Mouse (Mus musculus) neural tube, embryonic 11.5 days (tissue): Measurements from ENCODE around the gene Vwa8. TPM values are rescaled to one million over a fixed set of nuclear protein-coding genes. Genes with fewer than 3 reads are reported as not detected.

ENCODE experiments used
- ATAC-seq: fragments of 200-750 bp; cut with Nextera tagmentation; 2 replicates; pipeline ENCODE4 v1.8.0; 2017; ENCODE audit warnings: moderate number of reproducible peaks, mild to moderate bottlenecking, moderate TSS enrichment, moderate library complexity; ENCODE audit not compliant: insufficient read depth, low FRiP score, low TSS enrichment
- DNase-seq: peaks from one replicate; pipeline ENCODE4 v3.0.0-alpha.2; 2015; ENCODE audit warnings: low spot score
- H3K27ac ChIP-seq: fragments of 300-500 bp; sonication (generic); 2 replicates; pipeline ENCODE4 v1.5.1; 2014; ENCODE audit warnings: low read depth, mild to moderate bottlenecking, low read length
- H3K27me3 ChIP-seq: fragments of 300-500 bp; sonication (generic); 2 replicates; pipeline ENCODE4 v1.6.1; 2014; ENCODE audit warnings: mild to moderate bottlenecking, low read length, mixed read lengths; ENCODE audit not compliant: control insufficient read depth, insufficient read depth
- H3K36me3 ChIP-seq: fragments of 300-500 bp; sonication (generic); 2 replicates; pipeline ENCODE4 v1.6.1; 2014; ENCODE audit warnings: mild to moderate bottlenecking, low read length, moderate library complexity, mixed read lengths; ENCODE audit not compliant: control insufficient read depth, insufficient read depth
- H3K4me1 ChIP-seq: fragments of 300-500 bp; sonication (generic); 2 replicates; pipeline ENCODE4 v1.6.1; 2014; ENCODE audit warnings: low read length, mixed read lengths; ENCODE audit not compliant: control insufficient read depth, insufficient read depth
- H3K4me2 ChIP-seq: fragments of 300-500 bp; sonication (generic); 2 replicates; pipeline ENCODE4 v1.6.1; 2014; ENCODE audit warnings: low read depth, mild to moderate bottlenecking, moderate library complexity
- H3K4me3 ChIP-seq: fragments of 300-500 bp; sonication (generic); 2 replicates; pipeline ENCODE4 v1.5.1; 2014; ENCODE audit warnings: low read depth, low read length
- H3K9ac ChIP-seq: fragments of 300-500 bp; sonication (generic); 2 replicates; pipeline ENCODE4 v1.6.1; 2014; ENCODE audit warnings: mild to moderate bottlenecking, low read length
- H3K9me3 ChIP-seq: fragments of 300-500 bp; sonication (generic); 2 replicates; pipeline ENCODE4 v1.6.1; 2016; ENCODE audit warnings: low read length; ENCODE audit not compliant: control insufficient read depth
- WGBS: fragments of 180-500 bp; shearing (Covaris S2); extraction: QIAGEN DNeasy Blood & Tissue Kit; methylation state at CpG from one replicate; pipeline ENCODE4 v1.1.7; 2014; 5-methylcytosine and 5-hydroxymethylcytosine counted together
- polyA plus RNA-seq: library from polyadenylated mRNA; unstranded; fragments of >200 nt; fragmentation: Nextera tagmentation; extraction: Ambion mirVana; gene quantifications from 2 replicates; pipeline ENCODE4 v1.2.1, GENCODE M21; 2014

The Vwa8 gene
- polyA plus RNA-seq, 1 experiment from 2014 or later = 10.8 TPM

DNA sequence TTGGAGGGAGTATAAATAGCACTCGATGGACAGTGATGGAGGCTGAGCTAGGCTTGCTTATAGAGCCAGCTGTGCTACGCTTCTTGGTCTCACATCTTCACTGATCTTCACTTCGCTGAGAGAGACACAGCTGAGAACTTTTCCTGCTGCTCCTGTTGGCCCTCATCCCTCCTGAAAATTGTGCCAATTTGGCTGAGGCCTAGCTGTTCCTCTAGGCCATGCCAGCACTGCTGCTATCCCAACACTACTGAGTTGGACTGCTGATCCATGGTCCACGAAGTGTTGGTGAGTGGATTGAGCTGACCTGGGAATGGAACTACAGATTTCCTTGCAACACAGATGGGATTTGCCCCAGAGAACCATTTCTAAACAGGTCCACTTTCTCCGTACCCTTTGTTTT is 47.4 kb downstream of the Vwa8 start:
- Histone ChIP-seq H3K4me3 (no peak overlapping the region), H3K4me1 (no peaks in the 10 kb centered on the region), H3K4me2 (no peak overlapping the region), H3K9me3 (no peaks in the 10 kb centered on the region), H3K27ac (no peak overlapping the region), H3K27me3 (no peaks in the 10 kb centered on the region), H3K9ac (no peak overlapping the region), H3K36me3 (no peaks in the 10 kb centered on the region)
- no peak for ATAC-seq
- no peak for DNase-seq
- WGBS = 91% methylated on average over 5 of the region's 5 CpGs

GRCm38 (mm10) chr14:78900770-78901169 is 51.9 kb downstream of the Vwa8 start:
- no peak for DNase-seq
- Histone ChIP-seq H3K4me3 (no peak overlapping the region), H3K4me2 (no peak overlapping the region), H3K27ac (no peak overlapping the region), H3K9me3 (no peaks in the 10 kb centered on the region), H3K9ac (no peak overlapping the region), H3K27me3 (no peaks in the 10 kb centered on the region), H3K4me1 (no peaks in the 10 kb centered on the region), H3K36me3 (no peaks in the 10 kb centered on the region)
- ATAC-seq = no peak
- 57% methylated on average over 2 of the region's 2 CpGs for WGBS

GRCm38 (mm10) chr14:78908205-78908863 is 59.5 kb downstream of the Vwa8 start:
- no peak overlapping the region for H3K4me2 ChIP-seq
- ATAC-seq = no peak
- H3K9ac ChIP-seq = no peak overlapping the region
- WGBS = 95% methylated on average over 10 of the region's 10 CpGs
- no peaks in the 10 kb centered on the region for H3K9me3 ChIP-seq
- H3K27ac ChIP-seq = no peak overlapping the region
- H3K4me1 ChIP-seq = no peaks in the 10 kb centered on the region
- H3K4me3 ChIP-seq = no peak overlapping the region
- H3K36me3 ChIP-seq = no peaks in the 10 kb centered on the region
- DNase-seq = no peak
- no peaks in the 10 kb centered on the region for H3K27me3 ChIP-seq

GRCm38 (mm10) chr14:78912076-78912475 is 63.2 kb downstream of the Vwa8 start:
- Histone ChIP-seq H3K4me3 (no peak overlapping the region), H3K27ac (no peak overlapping the region), H3K9ac (no peak overlapping the region), H3K27me3 (no peaks in the 10 kb centered on the region), H3K4me2 (no peak overlapping the region), H3K4me1 (no peaks in the 10 kb centered on the region), H3K9me3 (no peaks in the 10 kb centered on the region), H3K36me3 (no peaks in the 10 kb centered on the region)
- 88% methylated on average over 10 of the region's 10 CpGs for WGBS
- ATAC-seq = no peak
- no peak for DNase-seq

DNA sequence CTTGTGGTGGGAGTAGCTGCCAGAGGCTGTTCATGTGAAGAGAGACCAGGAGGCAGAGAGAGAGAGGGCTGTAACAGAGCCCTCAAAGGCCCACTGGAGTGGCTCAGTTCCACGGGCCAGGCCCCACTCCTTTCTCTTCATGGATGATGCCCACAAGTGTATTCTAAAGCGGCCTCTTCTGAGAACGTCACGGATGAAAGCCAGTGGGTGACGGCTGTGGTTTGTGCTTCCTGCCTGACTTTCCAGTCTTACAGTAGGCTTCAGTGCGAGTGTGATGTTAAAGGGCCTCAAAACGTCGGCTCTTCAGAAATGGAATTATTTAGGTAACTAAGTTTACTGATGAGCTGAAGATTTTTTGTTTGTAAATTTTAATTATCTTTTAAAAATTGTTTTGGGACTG is 65.3 kb downstream of the Vwa8 start:
- no peak for ATAC-seq
- no peak for DNase-seq
- H3K36me3 ChIP-seq = no peaks in the 10 kb centered on the region
- no peaks in the 10 kb centered on the region for H3K9me3 ChIP-seq
- WGBS = 90% methylated on average over 8 of the region's 8 CpGs
- H3K27ac ChIP-seq = no peak overlapping the region
- no peak overlapping the region for H3K4me2 ChIP-seq
- no peak overlapping the region for H3K9ac ChIP-seq
- H3K27me3 ChIP-seq = no peaks in the 10 kb centered on the region
- H3K4me3 ChIP-seq = no peak overlapping the region
- H3K4me1 ChIP-seq = no peaks in the 10 kb centered on the region

DNA sequence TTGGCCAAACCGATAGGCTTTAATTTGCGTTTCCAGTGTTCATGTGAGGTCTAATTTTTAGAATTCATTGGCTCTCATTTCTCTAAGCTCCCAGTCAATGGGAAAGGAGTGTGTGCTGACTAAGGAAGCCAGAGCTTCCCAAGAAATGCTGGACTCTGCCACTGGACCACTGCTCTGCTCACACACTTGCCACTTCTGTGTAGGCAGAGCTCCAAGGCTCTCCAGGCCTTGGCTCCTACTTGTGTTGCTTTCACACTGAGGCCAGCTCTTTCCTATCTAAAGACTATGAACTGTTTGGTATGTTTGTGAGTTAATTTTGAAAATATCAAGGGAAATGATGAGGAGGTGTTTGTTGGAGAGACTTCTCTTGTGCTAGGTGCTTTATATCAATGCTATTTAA is 67.8 kb downstream of the Vwa8 start:
- Histone ChIP-seq H3K27me3 (no peaks in the 10 kb centered on the region), H3K27ac (no peak overlapping the region), H3K4me3 (no peak overlapping the region), H3K4me1 (no peaks in the 10 kb centered on the region), H3K9ac (no peak overlapping the region), H3K4me2 (no peak overlapping the region), H3K9me3 (no peaks in the 10 kb centered on the region), H3K36me3 (no peaks in the 10 kb centered on the region)
- WGBS = 94% methylated on average over 2 of the region's 2 CpGs
- DNase-seq (no peak), ATAC-seq (no peak)

GRCm38 (mm10) chr14:78921219-78921618 is 72.4 kb downstream of the Vwa8 start:
- Histone ChIP-seq H3K36me3 (no peaks in the 10 kb centered on the region), H3K4me2 (no peak overlapping the region), H3K4me1 (no peaks in the 10 kb centered on the region), H3K9ac (no peak overlapping the region), H3K27ac (no peak overlapping the region), H3K4me3 (no peak overlapping the region), H3K9me3 (no peaks in the 10 kb centered on the region), H3K27me3 (no peaks in the 10 kb centered on the region)
- ATAC-seq (no peak), DNase-seq (no peak)
- WGBS = 67% methylated on average over 2 of the region's 2 CpGs

GRCm38 (mm10) chr14:78923631-78924030 is 74.8 kb downstream of the Vwa8 start:
- ATAC-seq (no peak), DNase-seq (no peak)
- Histone ChIP-seq H3K4me1 (no peaks in the 10 kb centered on the region), H3K27ac (no peak overlapping the region), H3K36me3 (no peaks in the 10 kb centered on the region), H3K4me2 (no peak overlapping the region), H3K9me3 (no peaks in the 10 kb centered on the region), H3K9ac (no peak overlapping the region), H3K4me3 (no peak overlapping the region), H3K27me3 (no peaks in the 10 kb centered on the region)
- 86% methylated on average over 5 of the region's 5 CpGs for WGBS

DNA sequence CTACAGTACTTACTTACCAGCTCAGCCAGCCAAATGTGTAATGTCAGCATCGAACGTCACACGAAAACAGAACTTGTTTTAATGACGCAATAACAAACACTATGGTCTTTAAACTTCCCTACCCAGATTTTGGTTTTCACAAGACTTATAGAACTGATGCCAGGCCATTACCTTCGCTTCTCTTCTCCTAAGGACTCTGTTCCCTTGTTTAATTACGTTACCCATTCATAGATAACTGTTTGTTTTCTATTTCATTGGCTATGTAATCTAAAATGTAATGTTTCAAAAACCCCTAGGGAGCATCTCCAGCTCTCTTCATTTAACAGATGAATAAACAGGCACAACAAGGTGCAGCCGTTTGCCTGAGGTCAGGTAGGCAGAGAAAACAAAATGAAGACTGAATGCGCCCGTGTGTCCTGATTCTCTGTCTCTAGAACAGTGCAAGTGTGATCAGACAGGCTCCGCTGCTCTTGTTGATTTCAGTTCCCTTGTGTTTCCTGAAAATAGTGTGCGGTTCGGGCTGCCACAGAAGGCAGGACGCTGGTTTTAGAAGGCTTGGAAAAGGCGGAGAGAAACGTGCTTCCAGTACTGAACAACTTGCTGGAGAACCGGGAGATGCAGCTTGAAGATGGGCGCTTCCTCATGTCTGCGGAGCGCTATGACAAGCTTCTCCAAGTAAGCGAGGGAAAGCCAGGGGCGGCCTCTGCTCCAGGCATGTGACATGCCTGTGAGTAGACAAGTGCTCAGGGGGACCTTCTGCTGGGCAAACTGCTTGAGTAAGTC is 76.1 kb downstream of the Vwa8 start:
- Histone ChIP-seq H3K9me3 (no peaks in the 10 kb centered on the region), H3K36me3 (no peaks in the 10 kb centered on the region), H3K27ac (no peak overlapping the region), H3K4me1 (no peaks in the 10 kb centered on the region), H3K4me2 (no peak overlapping the region), H3K4me3 (no peak overlapping the region), H3K27me3 (no peaks in the 10 kb centered on the region), H3K9ac (no peak overlapping the region)
- 89% methylated on average over 21 of the region's 21 CpGs for WGBS
- DNase-seq (no peak), ATAC-seq (no peak)
